Mouse (Mus musculus) brain, embryonic 14.5 days (tissue): ENCODE data around the gene Cela1.

Source experiments
- CTCF ChIP-seq: fragments of 200-500 bp; IDR thresholded peaks from 2 replicates; pipeline ENCODE4 v1.5.1; 2012; ENCODE audit warnings: inconsistent platforms, mild to moderate bottlenecking, moderate library complexity, borderline replicate concordance; ENCODE audit not compliant: insufficient read depth, insufficient read length; ENCODE audit errors: extremely low read depth
- POLR2A ChIP-seq: fragments of 200-500 bp; IDR thresholded peaks from 2 replicates; pipeline ENCODE4 v1.6.1; 2012; ENCODE audit warnings: mild to moderate bottlenecking, inconsistent platforms, borderline replicate concordance; ENCODE audit not compliant: poor library complexity, insufficient read depth, insufficient read length, severe bottlenecking; ENCODE audit errors: extremely low read depth

GRCm38 (mm10) chr15:100660306-100660705, 27.4 kb downstream of the Cela1 start:
- TF ChIP-seq CTCF, result no peak
- TF ChIP-seq POLR2A, result no peak
